Mouse (Mus musculus): Measurements from ENCODE around the gene Slc4a11. TPM values are rescaled to one million over a fixed set of nuclear protein-coding genes. Genes with fewer than 3 reads are reported as not detected.

The Slc4a11 gene
- 0.47 and 1.5 TPM in 2 replicates for polyA plus RNA-seq (2012; rRNA removed)

DNA sequence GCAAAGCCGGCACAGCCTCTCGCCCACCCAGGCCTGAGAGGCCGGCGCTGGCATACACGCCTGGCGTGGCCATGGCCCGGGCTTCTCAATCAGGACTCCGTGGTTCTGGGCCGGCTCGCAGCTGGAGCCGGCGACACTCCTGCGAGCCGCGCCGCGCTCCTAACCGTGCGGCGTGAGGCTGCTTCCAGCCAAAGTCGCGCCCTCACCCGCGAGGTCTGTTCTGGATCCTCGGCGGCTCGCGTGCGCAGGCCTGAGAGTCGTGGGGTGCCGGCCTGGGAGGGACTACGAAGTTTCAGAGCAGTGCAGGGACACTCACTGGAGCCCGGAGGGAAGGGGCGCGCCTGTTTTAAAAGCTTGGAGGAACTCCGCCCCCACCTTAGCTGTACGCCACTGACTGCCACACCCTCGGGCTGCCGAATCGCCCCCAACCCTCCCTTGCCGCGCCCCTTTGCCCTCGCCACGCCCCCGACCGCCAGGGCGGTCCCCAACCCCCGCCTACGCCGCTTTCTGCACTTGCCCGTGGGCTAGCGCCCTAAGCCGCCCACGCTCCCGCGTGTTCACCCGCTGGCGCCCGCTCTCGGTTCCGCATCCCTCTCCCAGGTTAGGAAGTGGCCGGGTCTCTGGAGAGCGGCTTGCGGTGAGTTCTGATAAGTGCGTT is at the start of gene Slc4a11:
Gene Slc4a11, minus strand, starts transcription at position 367 of the 658 bp plus-strand sequence.
- DNase-seq (ENCODE audit: low read depth, low spot score), result no peak
- WGBS, result under 1% methylated on average over 65 of the region's 65 CpGs

DNA sequence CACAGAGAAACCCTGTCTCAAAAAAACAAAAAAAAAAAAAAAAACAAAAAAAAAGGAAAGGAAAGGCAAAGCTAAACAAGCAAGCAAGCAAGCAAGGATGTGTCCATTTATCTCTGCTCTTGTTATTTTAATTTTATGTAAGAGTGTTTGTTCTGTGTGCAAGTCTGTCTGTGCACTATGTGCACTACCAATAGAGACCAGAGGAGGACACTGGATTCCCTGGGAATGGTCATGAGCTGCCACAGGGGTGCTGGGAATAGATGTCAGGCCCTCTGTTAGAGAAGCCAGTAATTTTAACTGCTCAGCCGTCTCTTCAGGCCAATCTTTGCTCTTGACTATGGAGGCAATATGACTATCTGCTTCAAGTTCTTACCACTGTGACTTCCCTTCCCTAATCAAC is 46.3 kb upstream of the Slc4a11 start:
- WGBS, result 96% methylated on average over 1 of the region's 1 CpGs

DNA sequence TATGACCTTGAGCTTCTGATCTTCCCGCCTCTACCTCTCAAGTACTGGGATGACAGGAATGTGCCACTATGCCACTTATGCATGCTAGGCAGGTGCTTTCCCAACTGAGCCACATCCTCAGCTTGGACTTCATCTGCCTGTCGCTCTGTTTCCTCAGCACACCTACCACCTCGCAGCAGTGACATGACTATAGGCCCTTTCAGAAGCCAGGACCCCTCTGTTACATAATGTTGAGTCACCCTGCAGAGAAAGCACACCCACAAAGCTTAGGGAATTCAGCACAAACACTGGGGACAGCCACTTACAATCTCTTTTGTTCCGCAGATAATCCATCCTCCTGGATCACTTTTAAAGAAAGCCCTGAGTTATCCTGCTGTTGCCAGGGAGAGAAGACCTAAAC is 42.8 kb upstream of the Slc4a11 start:
- WGBS, result 76% methylated on average over 4 of the region's 4 CpGs
- DNase-seq (ENCODE audit: low read depth, low spot score), result no peak

More for the DNA sequence above, 46.3 kb upstream of the Slc4a11 start:
- DNase-seq (ENCODE audit: low read depth, low spot score), result no peak

DNA sequence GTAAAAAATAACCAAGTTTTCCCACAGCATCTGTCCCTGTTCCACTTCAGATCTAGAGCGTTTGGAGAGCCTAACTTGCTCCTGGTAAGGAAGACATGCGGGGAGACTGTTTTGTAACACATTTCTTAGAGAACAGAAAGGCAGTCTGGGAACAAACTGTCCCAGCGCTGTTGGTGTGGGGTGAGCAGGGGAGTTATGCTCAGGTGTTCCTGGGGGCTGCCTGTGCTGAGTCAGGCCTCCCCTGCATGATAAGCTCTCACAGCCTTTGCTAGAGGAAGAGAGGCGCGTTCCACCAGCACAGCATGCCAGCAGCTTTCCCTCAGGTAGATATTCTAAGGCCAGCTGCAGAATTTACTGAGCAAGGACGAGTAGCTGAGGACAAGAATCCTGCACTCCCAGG is 40.7 kb upstream of the Slc4a11 start:
- 88% methylated on average over 6 of the region's 6 CpGs for whole genome bisulfite sequencing
- DNase-seq (ENCODE audit: low read depth, low spot score), result no peak

DNA sequence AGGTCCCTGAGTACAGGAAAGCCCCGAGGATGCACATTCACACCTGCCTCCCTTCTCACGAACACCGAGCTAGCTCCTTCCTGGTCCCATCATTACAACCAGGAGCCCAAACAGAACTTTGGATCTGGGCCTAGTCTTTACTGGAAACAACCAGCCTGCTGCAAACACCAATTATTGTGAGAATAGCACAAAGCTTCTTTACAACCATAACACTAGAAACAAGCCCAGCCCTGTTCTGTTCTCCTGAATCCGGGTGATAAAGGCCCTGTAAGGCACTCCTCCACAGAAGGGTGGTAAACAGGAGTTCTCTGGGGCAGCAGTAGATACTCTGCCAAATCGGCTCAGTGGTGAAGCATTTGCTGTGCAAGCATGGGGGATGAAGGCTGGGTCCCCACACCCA is 38.0 kb upstream of the Slc4a11 start:
- peak; percentile 8 for DNase-seq (ENCODE audit: low read depth, low spot score)
- WGBS, result 28% methylated on average over 5 of the region's 5 CpGs

DNA sequence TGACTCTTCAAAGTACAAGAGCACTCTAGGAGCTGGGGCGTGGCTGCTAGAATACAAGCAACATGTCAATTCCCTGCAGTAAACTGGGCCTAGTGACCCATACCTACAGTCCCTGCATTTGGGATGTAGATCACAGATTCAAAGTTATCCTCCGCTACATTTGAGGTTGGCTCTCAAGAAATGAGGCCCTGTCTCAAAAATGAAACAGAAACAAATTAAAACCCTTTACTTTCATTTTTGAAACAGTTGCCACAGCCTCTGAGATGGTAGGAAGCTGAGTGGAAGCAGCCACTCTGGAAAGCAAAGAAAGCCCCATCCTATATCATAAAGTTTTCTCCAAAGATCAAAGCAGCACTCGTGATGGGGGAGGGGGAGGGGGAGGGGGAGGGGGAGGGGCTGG is 36.1 kb upstream of the Slc4a11 start:
- DNase-seq (ENCODE audit: low read depth, low spot score), result no peak
- WGBS, result 74% methylated on average over 3 of the region's 3 CpGs

DNA sequence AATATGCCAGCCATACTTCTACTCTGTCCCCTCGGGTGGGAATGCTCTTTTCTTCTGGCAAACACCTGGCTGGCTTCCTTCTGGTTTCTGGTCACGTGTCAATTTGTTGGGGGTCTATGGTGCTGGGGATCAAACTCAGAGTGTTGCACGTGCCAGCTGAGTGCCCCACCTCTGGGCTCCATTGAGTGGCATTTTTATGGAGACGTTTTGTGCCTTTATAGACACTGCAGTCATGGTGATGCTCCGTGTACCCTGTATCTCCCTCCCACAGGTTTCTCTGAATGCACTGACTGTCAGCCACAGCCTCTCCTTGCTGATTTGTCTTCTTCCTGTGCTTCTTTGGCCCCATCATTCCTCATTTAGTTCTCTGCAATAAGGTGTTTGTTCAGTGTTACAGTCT is 34.5 kb upstream of the Slc4a11 start:
- 61% methylated on average over 5 of the region's 5 CpGs for WGBS

DNA sequence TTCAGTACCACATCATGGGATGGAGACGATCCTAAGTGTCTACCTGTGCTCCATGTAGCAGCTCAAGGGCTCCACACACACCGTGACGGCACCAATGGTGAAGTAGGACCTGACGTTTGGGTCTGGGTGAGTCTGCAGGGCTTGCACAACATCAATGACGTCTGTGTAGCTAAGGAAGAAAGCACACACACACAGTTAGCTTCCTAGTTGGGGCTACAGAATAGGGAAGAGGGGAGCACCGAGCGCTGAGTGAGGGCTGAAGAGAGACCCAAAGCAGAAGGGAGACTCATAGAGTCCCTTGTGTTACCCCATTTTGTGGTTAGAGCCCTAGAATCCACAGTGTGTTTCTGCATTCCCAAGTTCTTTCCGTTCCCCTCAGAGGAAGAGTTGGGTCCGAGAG is 33.4 kb upstream of the Slc4a11 start:
- WGBS, result 90% methylated on average over 9 of the region's 9 CpGs
- no peak for DNase-seq (ENCODE audit: low read depth, low spot score)

More for the DNA sequence above, 34.5 kb upstream of the Slc4a11 start:
- DNase-seq (ENCODE audit: low read depth, low spot score), result no peak

DNA sequence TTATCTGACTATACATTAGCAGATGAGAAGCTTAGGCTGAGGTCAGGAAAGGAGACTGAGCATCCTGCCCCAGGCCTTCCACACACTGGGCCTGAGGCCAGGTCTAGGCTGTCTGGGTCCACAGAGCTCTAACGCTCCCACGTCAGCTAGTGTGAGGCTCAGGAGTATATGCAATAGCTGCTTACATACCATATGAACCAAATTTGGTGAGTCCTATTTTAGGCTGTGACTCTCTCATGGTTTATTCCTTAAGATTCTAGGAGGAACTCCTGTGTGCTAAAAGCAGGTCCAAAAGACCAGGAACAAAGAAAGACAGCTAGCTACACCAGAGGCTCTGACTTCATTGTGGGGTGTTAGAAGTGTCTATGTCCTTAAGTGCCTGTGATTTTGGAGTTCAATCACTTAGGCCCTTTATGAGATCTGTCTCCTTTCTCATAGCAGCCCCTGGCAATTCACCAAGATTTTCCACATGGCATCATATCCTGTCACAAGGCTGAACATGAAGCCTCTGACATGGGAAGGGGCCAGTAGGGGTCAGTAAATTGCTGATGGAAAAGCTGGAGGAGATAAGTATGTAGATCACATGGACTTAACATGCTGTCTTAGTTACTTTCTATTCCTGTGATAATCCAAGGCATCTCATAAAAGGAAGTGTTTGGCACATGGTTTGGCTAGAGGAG is 31.7 kb upstream of the Slc4a11 start:
- 84% methylated on average over 2 of the region's 2 CpGs for WGBS
- DNase-seq (ENCODE audit: low read depth, low spot score), result no peak

DNA sequence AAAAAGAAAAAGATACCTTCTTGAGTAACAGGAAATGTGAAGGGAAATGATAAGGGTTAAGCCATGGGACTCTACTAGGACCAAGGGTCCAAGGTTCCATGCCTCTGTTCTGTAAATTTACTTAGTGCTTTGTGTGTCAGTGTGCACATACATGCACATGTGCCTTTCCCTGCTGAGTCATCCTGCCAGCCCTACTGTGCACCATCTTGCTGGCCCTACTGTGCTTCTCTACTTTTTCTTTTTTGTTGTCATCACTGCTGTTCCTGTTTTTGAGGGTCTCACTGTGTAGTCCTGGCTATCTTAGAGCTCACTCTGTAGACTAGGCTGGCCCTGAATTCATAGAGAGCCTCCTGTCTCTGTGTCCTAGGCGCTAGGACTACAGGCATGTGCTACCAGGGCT is 30.4 kb upstream of the Slc4a11 start:
- no peak for DNase-seq (ENCODE audit: low read depth, low spot score)
- 90% methylated on average over 1 of the region's 1 CpGs for whole genome bisulfite sequencing

DNA sequence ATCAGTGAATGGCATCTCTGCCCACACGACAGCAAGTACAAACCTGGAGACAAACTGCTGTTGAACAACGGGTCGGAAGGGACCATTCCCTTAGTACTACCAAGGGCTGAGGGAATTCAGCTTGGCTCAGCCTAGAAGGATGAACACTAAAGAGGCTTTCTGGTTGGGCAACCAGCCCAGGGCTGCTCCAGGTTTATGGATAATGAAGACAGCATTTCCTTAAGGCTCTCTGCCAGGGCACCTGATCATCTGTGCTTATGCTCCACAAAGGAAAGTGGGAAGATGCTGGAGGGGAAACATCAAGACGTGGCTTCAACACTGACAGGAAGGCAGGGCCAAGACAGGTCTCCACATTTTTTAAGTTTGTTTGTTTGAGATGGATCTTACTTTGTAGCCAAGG is 27.1 kb upstream of the Slc4a11 start:
- no peak for DNase-seq (ENCODE audit: low read depth, low spot score)
- WGBS, result 73% methylated on average over 4 of the region's 4 CpGs

DNA sequence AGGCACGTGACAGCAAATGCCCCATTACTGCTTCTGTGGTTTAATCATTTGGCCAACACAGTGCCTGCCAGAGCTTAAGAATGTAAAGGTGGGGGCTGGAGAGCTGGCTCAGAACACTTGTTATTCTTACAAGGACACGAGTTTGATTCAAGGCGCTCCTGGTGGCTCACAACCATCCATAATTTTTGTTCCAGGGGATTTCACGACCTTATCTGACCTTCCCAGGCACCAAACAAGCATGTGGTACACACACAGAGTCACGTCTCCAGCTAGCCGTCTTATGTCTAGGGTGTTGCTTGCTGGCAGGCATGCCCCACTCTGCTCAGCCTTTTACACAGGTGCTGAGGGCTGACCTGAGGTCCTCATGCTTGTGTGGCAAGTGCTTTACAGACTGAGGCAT is 20.6 kb upstream of the Slc4a11 start:
- no peak for DNase-seq (ENCODE audit: low read depth, low spot score)
- 75% methylated on average over 6 of the region's 6 CpGs for WGBS

DNA sequence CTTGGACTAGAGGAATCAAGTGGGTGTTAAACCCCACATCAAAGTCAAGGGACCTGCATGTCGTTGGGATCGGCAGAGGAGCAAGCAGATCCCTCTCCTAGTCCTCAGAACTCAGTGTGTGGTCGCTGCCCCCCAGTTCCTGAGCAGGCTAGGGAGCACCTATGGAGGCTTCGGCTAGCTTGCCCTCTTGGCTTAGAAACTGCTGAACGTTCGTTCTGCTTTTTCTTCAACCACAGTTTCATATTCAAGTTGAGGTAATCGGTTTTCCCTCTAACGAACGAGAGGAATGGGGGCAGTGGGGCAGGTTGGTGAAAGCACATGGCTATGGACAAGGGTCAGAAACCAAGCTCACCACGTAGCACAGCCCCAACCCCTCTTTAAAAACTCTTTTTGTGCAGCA is 9.7 kb upstream of the Slc4a11 start:
- DNase-seq (ENCODE audit: low read depth, low spot score), result no peak
- 73% methylated on average over 10 of the region's 10 CpGs for WGBS

DNA sequence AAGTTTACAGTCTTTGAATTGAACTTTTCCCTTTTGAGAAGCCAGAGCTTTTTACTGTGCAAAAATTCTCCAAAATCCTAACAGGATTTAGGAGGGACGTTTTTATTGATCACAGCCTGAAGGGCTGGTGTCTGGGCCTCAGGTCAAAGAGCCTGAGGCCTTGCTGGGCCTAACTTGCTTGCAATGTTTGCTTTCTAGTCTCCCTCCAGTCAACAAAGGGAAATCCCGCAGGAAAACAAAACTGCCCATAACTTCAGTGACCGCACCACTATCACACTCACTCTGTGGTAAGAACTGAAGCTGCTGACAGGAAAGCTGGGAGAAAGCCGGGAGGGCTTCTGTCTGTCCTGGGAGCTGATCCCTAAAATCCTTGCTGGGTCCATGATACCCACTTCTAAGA is 9.3 kb upstream of the Slc4a11 start:
- 71% methylated on average over 4 of the region's 4 CpGs for WGBS

DNA sequence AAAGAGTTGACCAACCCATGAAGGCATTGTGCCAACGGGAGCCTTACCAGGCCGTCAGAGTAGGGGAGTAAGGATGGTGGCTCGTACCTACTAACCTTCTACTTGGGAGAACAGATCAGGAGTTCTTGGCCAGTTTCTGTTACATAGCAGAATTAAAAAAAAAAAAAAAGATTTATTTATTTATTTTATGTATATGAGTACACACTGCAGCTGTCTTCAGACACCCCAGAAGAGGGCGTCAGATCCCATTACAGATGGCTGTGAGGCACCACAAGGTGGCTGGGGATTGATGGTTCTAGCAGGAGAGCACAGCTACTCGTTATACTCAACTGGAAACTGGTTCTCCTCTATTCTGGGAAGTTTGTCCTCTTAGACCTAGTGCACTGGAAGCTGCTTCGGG is 7.9 kb upstream of the Slc4a11 start:
- DNase-seq (ENCODE audit: low read depth, low spot score), result no peak
- 77% methylated on average over 6 of the region's 6 CpGs for WGBS

More for the DNA sequence above, 9.3 kb upstream of the Slc4a11 start:
- DNase-seq (ENCODE audit: low read depth, low spot score), result no peak

DNA sequence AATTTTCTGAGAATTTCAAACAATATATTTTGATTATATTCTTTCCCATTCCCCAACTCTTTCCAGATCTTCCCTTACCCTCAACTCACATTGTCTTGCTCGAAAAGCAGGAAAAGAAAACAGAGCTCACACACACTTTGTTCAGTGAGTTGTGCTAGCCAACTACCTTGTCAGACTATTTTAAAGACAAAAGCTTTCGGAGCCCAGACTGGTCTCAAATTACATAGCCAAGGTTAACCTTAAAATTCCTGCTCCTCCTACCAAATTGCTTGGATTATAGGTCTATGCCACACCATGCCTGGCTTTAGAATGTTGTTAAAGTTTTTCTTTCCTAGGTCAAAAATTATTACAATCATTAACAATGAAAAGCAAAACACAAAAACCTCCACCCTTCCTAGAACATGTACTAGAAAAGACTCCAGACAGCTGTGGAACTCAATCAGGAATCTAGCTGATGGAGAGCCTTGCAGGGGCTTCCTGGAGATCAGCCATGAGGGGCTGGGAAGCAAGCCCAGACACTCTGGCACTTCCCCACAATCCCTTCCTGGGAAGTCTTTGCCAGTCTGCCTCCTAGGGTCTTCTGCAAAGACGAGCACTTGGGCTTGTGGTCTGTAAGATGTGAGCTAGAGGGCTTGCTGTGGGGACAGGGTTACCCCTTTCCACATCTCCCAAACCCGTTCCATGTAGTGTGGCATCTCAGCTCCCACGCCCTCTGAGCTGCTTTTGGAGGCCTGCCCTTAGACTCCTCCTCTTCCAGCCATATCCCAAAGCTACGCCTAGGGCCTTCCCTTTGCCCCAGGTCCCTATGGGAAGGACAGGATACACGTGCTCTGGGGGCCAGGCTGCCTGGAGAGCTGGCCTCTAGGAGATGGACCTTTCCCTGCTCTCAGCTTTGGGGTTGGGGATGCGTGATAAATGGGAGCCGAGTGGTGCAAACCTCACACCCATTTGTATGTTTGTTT is 7.0 kb upstream of the Slc4a11 start:
- no peak for DNase-seq (ENCODE audit: low read depth, low spot score)
- WGBS, result 57% methylated on average over 9 of the region's 9 CpGs

DNA sequence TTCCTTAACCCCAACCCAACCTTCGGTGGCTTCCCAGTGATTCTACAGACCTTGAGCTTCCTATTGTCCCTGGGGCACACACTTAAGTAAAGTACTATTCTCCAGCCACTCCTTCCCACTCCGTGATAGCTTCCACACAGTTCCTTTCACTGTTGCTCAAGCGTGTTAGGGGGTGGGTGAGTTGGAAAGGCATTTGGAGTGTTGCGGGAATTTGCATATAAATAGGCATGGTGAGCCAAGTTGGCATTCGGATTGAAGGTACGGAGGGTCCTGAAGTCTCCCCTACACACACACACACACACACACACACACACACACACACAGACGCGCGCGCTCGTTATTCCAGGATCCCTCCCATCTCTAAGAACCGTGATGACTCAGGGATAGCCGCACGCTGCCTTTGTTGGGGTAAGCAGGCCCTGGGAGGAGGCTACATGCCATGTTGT is 525 bp upstream of the Slc4a11 start:
- DNase-seq (ENCODE audit: low read depth, low spot score), result no peak
- WGBS, result 10% methylated on average over 14 of the region's 14 CpGs

DNA sequence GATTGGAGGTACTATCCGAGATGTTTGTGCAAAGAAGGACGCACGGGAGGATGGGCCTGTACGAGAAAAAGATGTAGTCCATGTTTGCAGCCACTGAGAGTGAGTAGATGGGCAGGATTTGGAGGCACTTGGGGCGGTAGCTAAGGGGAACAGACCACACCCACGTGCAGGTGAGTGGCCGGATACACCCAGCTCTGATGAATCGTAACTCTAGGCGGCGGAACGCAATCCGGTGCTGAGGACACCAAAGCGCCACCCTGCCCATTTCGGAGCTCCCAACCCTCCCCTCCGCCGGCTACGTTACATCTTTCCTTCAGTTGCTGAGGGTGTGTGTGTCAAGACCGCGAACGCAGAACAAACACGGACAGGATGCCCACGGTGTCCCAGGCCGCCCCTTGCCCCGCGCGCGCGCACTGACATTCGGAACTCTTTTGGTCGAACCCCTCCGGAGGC is 593 bp downstream of the Slc4a11 start:
- no peak for DNase-seq (ENCODE audit: low read depth, low spot score)

DNA sequence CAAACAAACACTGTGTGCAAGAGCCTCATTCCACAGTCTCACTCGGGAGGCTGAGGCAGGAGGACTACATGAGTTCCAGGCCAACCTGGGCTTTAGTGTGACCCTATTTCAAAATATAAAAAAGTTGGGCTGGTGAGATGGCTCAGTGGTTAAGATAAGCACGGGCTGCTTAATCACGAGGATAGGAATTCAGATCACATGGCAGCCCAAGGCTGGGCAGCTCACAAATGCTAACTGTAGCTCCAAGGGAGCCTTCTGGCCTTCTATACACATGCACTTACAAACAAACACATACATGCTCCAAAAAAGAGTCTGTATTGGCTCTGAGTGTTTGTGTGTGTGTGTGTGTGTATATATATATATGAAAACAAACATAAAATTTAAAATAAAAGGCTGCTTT is 3.8 kb downstream of the Slc4a11 start:
- no peak for DNase-seq (ENCODE audit: low read depth, low spot score)
- WGBS, result 49% methylated on average over 3 of the region's 3 CpGs

More for the DNA sequence above, 593 bp downstream of the Slc4a11 start:
- WGBS, result 1% methylated on average over 31 of the region's 31 CpGs

DNA sequence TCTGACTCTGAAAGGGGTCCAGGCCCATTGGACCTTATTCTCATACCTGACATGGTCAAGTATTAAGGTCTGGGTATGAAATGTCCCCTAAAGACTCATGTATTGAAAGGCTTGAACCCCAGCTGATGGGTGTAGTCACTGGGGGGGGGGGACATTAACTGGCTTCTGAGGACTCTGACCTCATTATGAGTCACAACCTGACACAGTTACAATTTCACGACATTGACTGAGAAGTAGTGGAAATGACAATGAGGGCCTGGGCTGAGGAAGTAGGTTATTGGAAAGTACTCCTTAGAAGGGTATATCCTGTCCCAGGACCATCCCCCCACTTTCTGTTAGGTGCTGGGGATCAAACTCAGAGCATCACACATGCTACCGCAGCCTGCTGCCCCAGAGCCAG is 8.3 kb downstream of the Slc4a11 start:
- DNase-seq (ENCODE audit: low read depth, low spot score), result no peak
- 52% methylated on average over 2 of the region's 2 CpGs for WGBS

Measured in large intestine, adult 2 months (tissue).